Mouse (Mus musculus) G1E (cell line): Measurements from ENCODE around the gene Pax7.

Experiments used
- CTCF ChIP-seq: IDR thresholded peaks from 2 replicates; pipeline ENCODE4 v1.5.1; 2012; ENCODE audit warnings: low read depth, low read length, inconsistent platforms, mixed read lengths
- GATA1 ChIP-seq: IDR thresholded peaks from 2 replicates; pipeline ENCODE4 v1.6.1; 2012; ENCODE audit warnings: borderline replicate concordance, low read length, inconsistent platforms, mixed read lengths

DNA sequence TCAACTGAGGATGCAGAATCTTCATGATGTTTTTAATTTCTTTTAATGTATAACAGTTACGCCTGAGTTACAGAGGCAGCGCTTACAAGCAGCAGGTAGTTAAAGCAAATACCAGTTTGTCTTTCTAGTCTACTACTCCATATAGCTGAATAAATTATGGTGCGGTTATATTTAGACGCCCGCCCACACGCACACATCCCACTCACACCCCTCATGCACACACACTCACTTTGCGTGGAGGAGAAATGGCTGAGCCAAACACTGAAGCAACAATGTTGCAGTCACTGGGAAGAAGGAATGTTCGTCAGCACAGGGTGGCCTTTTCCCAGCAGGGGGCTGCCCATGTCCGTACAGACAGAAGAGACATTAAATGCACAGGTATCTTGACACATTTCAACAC is 96.3 kb downstream of the Pax7 start:
- no peak for TF ChIP-seq GATA1
- TF ChIP-seq CTCF: no peak
